Mouse (Mus musculus): ENCODE measurements around the gene Tmem178b. TPM values are rescaled to one million over a fixed set of nuclear protein-coding genes. Genes with fewer than 3 reads are reported as not detected.

Tmem178b gene
- polyA plus RNA-seq, 1 experiment from 2014 or later: 0.13 TPM

- Histone ChIP-seq H3K27ac (ENCODE audit: low read depth) (no peak overlapping the region), H3K4me3 (ENCODE audit: low read depth, low read length) (no peak overlapping the region), H3K4me2 (no peak overlapping the region), H3K36me3 (ENCODE audit: insufficient read depth) (no peaks in the 10 kb centered on the region), H3K9me3 (ENCODE audit: low read depth, low read length) (no peaks in the 10 kb centered on the region), H3K4me1 (ENCODE audit: insufficient read depth) (no peaks in the 10 kb centered on the region), H3K9ac (no peak overlapping the region), H3K27me3 (ENCODE audit: insufficient read depth, low read length) (no peaks in the 10 kb centered on the region)
- no peak for TF ChIP-seq CTCF (IDR thresholded peaks at IDR 0.05; ENCODE audit: low read depth)
- WGBS: 61% methylated on average over 4 of the region's 4 CpGs
- ATAC-seq (ENCODE audit: insufficient read depth) (no peak), DNase-seq (no peak)
Observed at GRCm38 (mm10) chr6:40102863-40103262, 229.8 kb downstream of the Tmem178b start.

GRCm38 (mm10) chr6:40110029-40110428 lies 237.0 kb downstream of the Tmem178b start:
- H3K4me2 ChIP-seq: no peak overlapping the region
- H3K9me3 ChIP-seq (ENCODE audit: low read depth, low read length): no peaks in the 10 kb centered on the region
- no peak overlapping the region for H3K4me3 ChIP-seq (ENCODE audit: low read depth, low read length)
- no peaks in the 10 kb centered on the region for H3K4me1 ChIP-seq (ENCODE audit: insufficient read depth)
- no peaks in the 10 kb centered on the region for H3K36me3 ChIP-seq (ENCODE audit: insufficient read depth)
- no peak for ATAC-seq (ENCODE audit: insufficient read depth)
- no peak for TF ChIP-seq CTCF (IDR thresholded peaks at IDR 0.05; ENCODE audit: low read depth)
- H3K27ac ChIP-seq (ENCODE audit: low read depth): no peak overlapping the region
- no peak for DNase-seq
- no peak overlapping the region for H3K9ac ChIP-seq
- H3K27me3 ChIP-seq (ENCODE audit: insufficient read depth, low read length): no peaks in the 10 kb centered on the region
- WGBS: 71% methylated on average over 5 of the region's 5 CpGs

GRCm38 (mm10) chr6:40110729-40111128 lies 237.7 kb downstream of the Tmem178b start:
- Histone ChIP-seq H3K36me3 (ENCODE audit: insufficient read depth) (no peaks in the 10 kb centered on the region), H3K4me1 (ENCODE audit: insufficient read depth) (no peaks in the 10 kb centered on the region), H3K4me2 (no peak overlapping the region), H3K9ac (no peak overlapping the region), H3K27ac (ENCODE audit: low read depth) (no peak overlapping the region), H3K27me3 (ENCODE audit: insufficient read depth, low read length) (no peaks in the 10 kb centered on the region), H3K9me3 (ENCODE audit: low read depth, low read length) (no peaks in the 10 kb centered on the region), H3K4me3 (ENCODE audit: low read depth, low read length) (no peak overlapping the region)
- DNase-seq (no peak), ATAC-seq (ENCODE audit: insufficient read depth) (no peak)
- WGBS: 51% methylated on average over 2 of the region's 2 CpGs
- TF ChIP-seq CTCF (IDR thresholded peaks at IDR 0.05; ENCODE audit: low read depth): no peak

DNA sequence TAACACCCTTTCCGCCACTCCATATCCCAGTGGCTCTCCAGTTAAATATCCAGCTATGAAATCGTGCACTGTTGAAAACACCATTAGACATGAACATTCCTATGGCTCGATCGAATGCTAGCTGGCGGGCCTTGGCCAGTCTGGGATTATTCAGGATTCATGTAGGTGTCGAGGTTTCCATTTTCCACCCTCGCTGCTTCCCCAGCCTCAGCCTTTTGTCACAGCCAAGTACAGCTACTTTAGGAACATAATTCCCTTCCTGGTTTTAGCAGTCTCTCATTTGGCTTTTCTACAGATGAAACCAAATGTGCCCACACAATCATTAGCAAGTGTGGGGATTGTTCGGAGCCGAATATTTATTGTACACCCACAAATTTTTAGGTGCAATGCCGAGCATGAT lies 239.4 kb downstream of the Tmem178b start:
- H3K4me1 ChIP-seq (ENCODE audit: insufficient read depth): no peaks in the 10 kb centered on the region
- WGBS: 80% methylated on average over 10 of the region's 10 CpGs
- ATAC-seq (ENCODE audit: insufficient read depth): no peak
- no peaks in the 10 kb centered on the region for H3K9me3 ChIP-seq (ENCODE audit: low read depth, low read length)
- no peak overlapping the region for H3K4me2 ChIP-seq
- no peak overlapping the region for H3K9ac ChIP-seq
- DNase-seq: no peak
- no peak overlapping the region for H3K4me3 ChIP-seq (ENCODE audit: low read depth, low read length)
- no peaks in the 10 kb centered on the region for H3K36me3 ChIP-seq (ENCODE audit: insufficient read depth)
- no peaks in the 10 kb centered on the region for H3K27me3 ChIP-seq (ENCODE audit: insufficient read depth, low read length)
- no peak overlapping the region for H3K27ac ChIP-seq (ENCODE audit: low read depth)
- TF ChIP-seq CTCF (IDR thresholded peaks at IDR 0.05; ENCODE audit: low read depth): no peak

DNA sequence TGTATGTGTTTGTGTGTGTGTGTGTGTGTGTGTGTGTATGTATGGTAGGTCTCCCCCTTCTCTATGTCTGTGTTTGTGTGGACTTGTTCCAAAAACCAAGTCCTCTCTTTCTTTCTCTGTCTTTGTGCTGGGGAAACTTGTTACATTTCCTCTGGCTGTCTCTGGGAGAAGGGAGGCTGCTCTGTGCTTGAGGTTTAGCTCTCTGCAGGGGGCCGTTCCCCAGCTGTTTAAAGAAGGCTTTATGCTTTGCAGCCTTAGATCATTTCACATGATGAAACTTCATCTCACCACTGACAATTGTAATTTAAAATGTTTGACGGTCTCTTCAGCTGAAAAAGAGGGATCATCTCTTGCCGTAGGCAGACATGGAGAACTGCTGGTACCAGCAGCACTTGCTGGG lies 243.2 kb downstream of the Tmem178b start:
- Histone ChIP-seq H3K9me3 (ENCODE audit: low read depth, low read length) (no peaks in the 10 kb centered on the region), H3K27me3 (ENCODE audit: insufficient read depth, low read length) (no peaks in the 10 kb centered on the region), H3K4me1 (ENCODE audit: insufficient read depth) (no peaks in the 10 kb centered on the region), H3K36me3 (ENCODE audit: insufficient read depth) (no peaks in the 10 kb centered on the region), H3K27ac (ENCODE audit: low read depth) (no peak overlapping the region), H3K4me3 (ENCODE audit: low read depth, low read length) (no peak overlapping the region), H3K4me2 (no peak overlapping the region), H3K9ac (no peak overlapping the region)
- ATAC-seq (ENCODE audit: insufficient read depth) (no peak), DNase-seq (no peak)
- 61% methylated on average over 3 of the region's 3 CpGs for WGBS
- TF ChIP-seq CTCF (IDR thresholded peaks at IDR 0.05; ENCODE audit: low read depth): no peak

DNA sequence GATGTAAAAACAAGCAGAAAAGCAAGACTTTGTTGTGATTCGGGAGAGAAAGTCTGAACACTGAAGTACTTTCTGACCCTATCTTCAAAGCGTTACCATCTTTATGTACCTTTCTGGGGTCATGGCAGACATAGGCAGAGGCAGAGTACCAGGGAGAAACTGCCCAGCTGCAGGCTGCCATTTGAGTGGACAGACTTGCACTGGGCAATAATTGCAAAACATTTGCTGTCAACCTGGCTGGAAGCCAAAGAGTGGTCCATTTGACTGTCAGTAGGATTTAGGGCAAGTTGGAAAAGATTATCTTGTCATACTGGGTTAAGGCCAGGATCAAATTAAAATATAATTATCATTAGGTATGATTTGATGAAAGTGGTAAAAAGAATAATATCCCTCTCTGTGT lies 247.1 kb downstream of the Tmem178b start:
- no peak overlapping the region for H3K9ac ChIP-seq
- H3K27ac ChIP-seq (ENCODE audit: low read depth): no peak overlapping the region
- ATAC-seq (ENCODE audit: insufficient read depth) (no peak), DNase-seq (no peak)
- 75% methylated on average over 2 of the region's 2 CpGs for WGBS
- H3K9me3 ChIP-seq (ENCODE audit: low read depth, low read length): no peaks in the 10 kb centered on the region
- H3K4me2 ChIP-seq: no peak overlapping the region
- no peaks in the 10 kb centered on the region for H3K27me3 ChIP-seq (ENCODE audit: insufficient read depth, low read length)
- H3K36me3 ChIP-seq (ENCODE audit: insufficient read depth): no peaks in the 10 kb centered on the region
- no peak for TF ChIP-seq CTCF (IDR thresholded peaks at IDR 0.05; ENCODE audit: low read depth)
- H3K4me3 ChIP-seq (ENCODE audit: low read depth, low read length): no peak overlapping the region
- no peaks in the 10 kb centered on the region for H3K4me1 ChIP-seq (ENCODE audit: insufficient read depth)

- ATAC-seq (ENCODE audit: insufficient read depth) (no peak), DNase-seq (no peak)
- Histone ChIP-seq H3K4me2 (no peak overlapping the region), H3K4me3 (ENCODE audit: low read depth, low read length) (no peak overlapping the region), H3K4me1 (ENCODE audit: insufficient read depth) (no peaks in the 10 kb centered on the region), H3K27ac (ENCODE audit: low read depth) (no peak overlapping the region), H3K36me3 (ENCODE audit: insufficient read depth) (no peaks in the 10 kb centered on the region), H3K9me3 (ENCODE audit: low read depth, low read length) (no peaks in the 10 kb centered on the region), H3K9ac (no peak overlapping the region), H3K27me3 (ENCODE audit: insufficient read depth, low read length) (no peaks in the 10 kb centered on the region)
- no peak for TF ChIP-seq CTCF (IDR thresholded peaks at IDR 0.05; ENCODE audit: low read depth)
- WGBS: 49% methylated on average over 4 of the region's 4 CpGs
Observed at GRCm38 (mm10) chr6:40121494-40121893, 248.4 kb downstream of the Tmem178b start.

- ATAC-seq (ENCODE audit: insufficient read depth) (no peak), DNase-seq (no peak)
- TF ChIP-seq CTCF (IDR thresholded peaks at IDR 0.05; ENCODE audit: low read depth): no peak
- Histone ChIP-seq H3K4me2 (no peak overlapping the region), H3K9ac (no peak overlapping the region), H3K4me3 (ENCODE audit: low read depth, low read length) (no peak overlapping the region), H3K27me3 (ENCODE audit: insufficient read depth, low read length) (no peaks in the 10 kb centered on the region), H3K9me3 (ENCODE audit: low read depth, low read length) (no peaks in the 10 kb centered on the region), H3K36me3 (ENCODE audit: insufficient read depth) (no peaks in the 10 kb centered on the region), H3K4me1 (ENCODE audit: insufficient read depth) (no peaks in the 10 kb centered on the region), H3K27ac (ENCODE audit: low read depth) (no peak overlapping the region)
- 47% methylated on average over 12 of the region's 12 CpGs for WGBS
Observed at GRCm38 (mm10) chr6:40123070-40123690, 250.1 kb downstream of the Tmem178b start.

All from lung, embryonic 14.5 days (tissue).